Mouse (Mus musculus) MEL (cell line): ENCODE measurements around the gene Tfam.

ENCODE experiments used
- CTCF ChIP-seq, 3 experiments: IDR thresholded peaks in 2 of 3; conservative IDR thresholded peaks in 1 of 3; 2 replicates each; pipeline ENCODE4 v1.5.1; 2011 to 2012; ENCODE audit warnings: low read length in 3 of 3, low read depth in 2 of 3, mild to moderate bottlenecking in 2 of 3, improper control_type of control experiment in 1 of 3, inconsistent platforms in 1 of 3, mixed read lengths in 1 of 3, moderate library complexity in 1 of 3; ENCODE audit not compliant: control insufficient read depth in 1 of 3, insufficient read depth in 1 of 3, poor library complexity in 1 of 3, severe bottlenecking in 1 of 3
- E2F4 ChIP-seq: IDR thresholded peaks from 2 replicates; pipeline ENCODE4 v1.6.1; 2011; ENCODE audit warnings: low read depth, low read length, improper control_type of control experiment, borderline replicate concordance
- EP300 ChIP-seq, 2 experiments: IDR thresholded peaks; 2 replicates each; pipeline ENCODE4 v1.6.1; 2011; ENCODE audit warnings: improper control_type of control experiment in 2 of 2, low read length in 2 of 2, low read depth in 1 of 2, mild to moderate bottlenecking in 1 of 2
- ETS1 ChIP-seq: IDR thresholded peaks from 2 replicates; pipeline ENCODE4 v1.6.1; 2012; ENCODE audit warnings: low read depth, mild to moderate bottlenecking, inconsistent platforms, low read length, improper control_type of control experiment, moderate library complexity
- GATA1 ChIP-seq: IDR thresholded peaks from 2 replicates; pipeline ENCODE4 v1.6.1; 2011; ENCODE audit warnings: low read depth, low read length, improper control_type of control experiment
- HCFC1 ChIP-seq: IDR thresholded peaks from 2 replicates; pipeline ENCODE4 v1.6.1; 2012; ENCODE audit warnings: low read depth, mild to moderate bottlenecking, inconsistent platforms, low read length, improper control_type of control experiment, moderate library complexity
- JUND ChIP-seq: IDR thresholded peaks from 2 replicates; pipeline ENCODE4 v1.6.1; 2011; ENCODE audit warnings: low read depth, mild to moderate bottlenecking, improper control_type of control experiment, low read length
- NELFE ChIP-seq: IDR thresholded peaks from 2 replicates; pipeline ENCODE4 v1.6.1; 2011; ENCODE audit warnings: low read depth, low read length, improper control_type of control experiment
- POLR2A ChIP-seq, 2 experiments: IDR thresholded peaks; 2 replicates each; pipeline ENCODE4 v1.6.1; 2011 to 2012; ENCODE audit warnings: low read length in 2 of 2, mild to moderate bottlenecking in 2 of 2, control low read depth in 1 of 2, improper control_type of control experiment in 1 of 2, low read depth in 1 of 2, moderate library complexity in 1 of 2; ENCODE audit not compliant: control insufficient read depth in 1 of 2, insufficient read depth in 1 of 2, poor library complexity in 1 of 2
- ZC3H11A ChIP-seq: IDR thresholded peaks from 2 replicates; pipeline ENCODE4 v1.6.1; 2012; ENCODE audit warnings: low read depth, mild to moderate bottlenecking, inconsistent platforms, low read length, improper control_type of control experiment

DNA sequence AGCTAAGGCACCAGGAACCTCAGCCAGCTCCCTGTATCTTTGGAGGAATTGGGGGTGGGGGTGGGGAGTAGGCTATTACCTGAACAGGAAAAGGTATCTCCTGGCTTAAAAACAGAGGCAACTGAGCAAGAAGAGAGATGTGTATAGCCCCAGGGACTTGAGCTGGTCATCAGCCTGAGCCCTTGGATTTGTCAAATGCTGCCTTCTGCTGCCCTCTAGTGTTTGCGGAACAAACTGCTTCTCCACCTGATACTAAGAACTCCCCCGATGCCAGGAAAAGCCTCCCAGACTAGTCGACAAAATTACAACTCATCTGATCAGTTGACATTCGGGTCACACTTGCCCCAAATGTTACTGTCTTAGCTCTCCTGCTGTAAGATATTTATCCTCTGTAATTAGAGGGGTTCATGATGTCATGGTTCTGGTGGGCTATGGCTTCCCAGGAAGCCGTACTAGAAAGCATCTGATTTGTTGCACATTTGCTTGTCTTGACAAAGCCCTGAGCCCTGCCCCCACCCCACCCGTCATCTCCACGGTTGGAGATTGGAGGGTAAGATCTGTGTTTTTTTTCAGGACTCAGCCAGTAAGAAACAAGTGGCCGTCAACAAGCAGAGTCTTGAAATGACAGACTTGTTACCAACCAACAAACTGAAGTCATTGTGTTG lies 19.7 kb downstream of the Tfam start:
- TF ChIP-seq CTCF (IDR thresholded peaks at IDR 0.05 in 2 of 3, conservative IDR thresholded peaks at IDR 0.05 in 1 of 3; ENCODE audit: control insufficient read depth in 1 of 3, insufficient read depth in 1 of 3, low read depth in 2 of 3, low read length in 3 of 3, poor library complexity in 1 of 3, severe bottlenecking in 1 of 3): peak; percentile 74 to 85 (median 78)
- TF ChIP-seq POLR2A (IDR thresholded peaks at IDR 0.05; ENCODE audit: control insufficient read depth in 1 of 2, insufficient read depth in 1 of 2, low read depth in 1 of 2, low read length in 2 of 2, poor library complexity in 1 of 2): no peak
- no peak for TF ChIP-seq NELFE
- no peak for TF ChIP-seq ETS1
- TF ChIP-seq EP300 (IDR thresholded peaks at IDR 0.05; ENCODE audit: low read depth in 1 of 2, low read length in 2 of 2): no peak
- no peak for TF ChIP-seq E2F4
- TF ChIP-seq JUND: no peak
- TF ChIP-seq ZC3H11A: no peak; the same call in 1 of the 2 replicates
- no peak for TF ChIP-seq HCFC1
- no peak for TF ChIP-seq GATA1
